Mouse (Mus musculus): ENCODE data around the gene 2310011J03Rik. TPM values are rescaled to one million over a fixed set of nuclear protein-coding genes. Genes with fewer than 3 reads are reported as not detected.

Gene 2310011J03Rik
- polyA plus RNA-seq, 1 experiment from 2014 or later: 81.1 TPM

- no peak for DNase-seq (ENCODE audit: low spot score)
Observed at GRCm38 (mm10) chr10:80342305-80342748, 22.0 kb upstream of the 2310011J03Rik start.

- DNase-seq (ENCODE audit: low spot score): no peak
Observed at GRCm38 (mm10) chr10:80341491-80342304, 21.4 kb upstream of the 2310011J03Rik start.

- DNase-seq (ENCODE audit: low spot score): no peak
Observed at GRCm38 (mm10) chr10:80341026-80341425, 20.7 kb upstream of the 2310011J03Rik start.

- peak; percentile 81 for DNase-seq (ENCODE audit: low spot score)
Observed at GRCm38 (mm10) chr10:80339941-80340750, 19.8 kb upstream of the 2310011J03Rik start.

GRCm38 (mm10) chr10:80336263-80336662 lies 15.9 kb upstream of the 2310011J03Rik start:
- no peak for DNase-seq (ENCODE audit: low spot score)

GRCm38 (mm10) chr10:80332525-80332989 lies 12.2 kb upstream of the 2310011J03Rik start:
- no peak for DNase-seq (ENCODE audit: low spot score)

- no peak for DNase-seq (ENCODE audit: low spot score)
Observed at GRCm38 (mm10) chr10:80331636-80332524, 11.5 kb upstream of the 2310011J03Rik start.

GRCm38 (mm10) chr10:80330888-80331287 lies 10.6 kb upstream of the 2310011J03Rik start:
- no peak for DNase-seq (ENCODE audit: low spot score)

GRCm38 (mm10) chr10:80330084-80330483 lies 9.7 kb upstream of the 2310011J03Rik start:
- DNase-seq (ENCODE audit: low spot score): no peak

GRCm38 (mm10) chr10:80329273-80330081 lies 9.1 kb upstream of the 2310011J03Rik start, which contains the start of the genes Pcsk4 and Reep6:
Gene Pcsk4 (minus strand): TSS chr10:80329498.
Gene Reep6 (plus strand): TSS chr10:80329953.
- peak; percentile 79 for DNase-seq (ENCODE audit: low spot score)

GRCm38 (mm10) chr10:80325045-80325444 lies 4.7 kb upstream of the 2310011J03Rik start:
- DNase-seq (ENCODE audit: low spot score): no peak

- DNase-seq (ENCODE audit: low spot score): no peak
Observed at GRCm38 (mm10) chr10:80324120-80325037, 4.0 kb upstream of the 2310011J03Rik start.

- DNase-seq (ENCODE audit: low spot score): peak; percentile 57
Observed at GRCm38 (mm10) chr10:80323261-80324119, 3.2 kb upstream of the 2310011J03Rik start.

GRCm38 (mm10) chr10:80322811-80323211 lies 2.5 kb upstream of the 2310011J03Rik start:
- no peak for DNase-seq (ENCODE audit: low spot score)

- no peak for DNase-seq (ENCODE audit: low spot score)
Observed at GRCm38 (mm10) chr10:80321670-80322581, 1.6 kb upstream of the 2310011J03Rik start.

GRCm38 (mm10) chr10:80321014-80321669 lies 805 bp upstream of the 2310011J03Rik start:
- DNase-seq (ENCODE audit: low spot score): peak; percentile 39

All from thymus, postnatal 0 days (tissue).